Mouse (Mus musculus) small intestine, adult 2 months (tissue): ENCODE measurements around the gene Nat8f4.

ENCODE experiments used
- CTCF ChIP-seq: fragments of 200-500 bp; IDR thresholded peaks from 2 replicates; pipeline ENCODE4 v1.5.1; 2012; ENCODE audit warnings: low read depth, mild to moderate bottlenecking, control low read depth, inconsistent platforms, low read length, moderate library complexity, mixed read lengths; ENCODE audit not compliant: insufficient replicate concordance, insufficient read length; ENCODE audit errors: extremely low read depth
- POLR2A ChIP-seq: fragments of 200-500 bp; IDR thresholded peaks from 2 replicates; pipeline ENCODE4 v1.6.1; 2012; ENCODE audit warnings: low read depth, mild to moderate bottlenecking, control low read depth, inconsistent platforms, low read length, moderate library complexity

DNA sequence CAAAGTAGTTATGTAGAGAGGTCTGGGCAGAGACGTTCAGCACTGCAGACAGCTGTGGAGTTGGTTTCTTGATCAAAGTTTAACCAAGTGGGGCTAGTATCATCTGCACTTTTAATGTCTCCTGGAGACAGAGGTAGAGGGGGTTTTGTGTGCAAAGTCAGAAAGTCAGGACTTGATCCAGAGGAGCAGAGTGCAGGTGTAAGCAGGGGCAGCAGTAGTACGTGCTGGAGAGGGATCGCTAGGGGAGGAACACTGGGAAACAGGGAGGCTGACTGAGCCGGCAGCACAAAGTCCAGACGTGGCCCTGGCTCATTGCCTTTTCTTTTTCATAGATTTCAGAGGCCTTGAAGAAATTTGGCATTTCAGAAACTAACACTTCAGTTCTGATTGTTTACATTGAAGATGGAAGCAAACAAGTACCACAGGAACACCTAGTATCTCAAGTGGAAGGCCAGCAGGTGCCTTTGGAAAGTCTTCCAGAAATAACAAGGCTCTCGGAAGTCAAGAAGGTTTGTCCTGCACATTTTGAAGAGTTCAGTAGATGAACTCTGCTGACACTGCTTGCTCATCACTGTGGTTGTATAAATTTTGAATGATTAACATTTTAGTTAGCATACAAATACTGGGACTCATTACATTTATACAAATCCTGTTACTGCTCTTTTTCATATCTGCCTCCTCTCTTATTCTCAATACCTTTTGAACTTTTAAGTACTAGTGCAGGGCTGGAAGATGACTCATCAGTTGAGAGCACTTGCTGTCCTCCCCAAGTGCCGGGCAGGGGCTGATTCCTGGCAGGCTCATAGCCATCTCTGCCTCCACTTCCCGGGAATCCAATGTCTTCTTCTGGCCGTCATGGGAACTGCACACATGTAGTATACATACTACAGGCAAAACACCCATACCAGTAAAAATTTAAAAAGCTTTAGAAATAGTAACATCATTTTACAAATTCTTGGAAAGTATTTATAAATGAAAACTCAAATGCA is 23.1 kb upstream of the Nat8f4 start:
- TF ChIP-seq CTCF, result no peak
- no peak for TF ChIP-seq POLR2A
